Mouse (Mus musculus) yolk sac, embryonic 10.5 days (tissue): ENCODE measurements around the gene Nras.
A peak's percentile ranks its signal among the peaks of the same experiment; 100 is the strongest.

ENCODE experiments used
- DNase-seq: peaks from one replicate; pipeline ENCODE4 v3.0.0-alpha.2; 2017; ENCODE audit warnings: low spot score

The Nras gene

GRCm38 (mm10) chr3:103098662-103099061 is 40.6 kb downstream of the Nras start:
- DNase-seq: no peak

- no peak for DNase-seq
Measured at GRCm38 (mm10) chr3:103099667-103100066, 41.6 kb downstream of the Nras start.

GRCm38 (mm10) chr3:103100735-103101134 is 42.6 kb downstream of the Nras start:
- no peak for DNase-seq

GRCm38 (mm10) chr3:103101194-103101593 is 43.1 kb downstream of the Nras start:
- DNase-seq: no peak

GRCm38 (mm10) chr3:103101909-103102308 is 43.8 kb downstream of the Nras start:
- peak; percentile 7 for DNase-seq

- DNase-seq: peak; percentile 94
Measured at GRCm38 (mm10) chr3:103102454-103103390, 44.6 kb downstream of the Nras start, which contains the start of gene Dennd2c. Gene Dennd2c, plus strand, starts transcription at chr3:103102604.

GRCm38 (mm10) chr3:103107565-103108240 is 49.6 kb downstream of the Nras start:
- no peak for DNase-seq

- DNase-seq: no peak
Measured at GRCm38 (mm10) chr3:103112216-103112615, 54.1 kb downstream of the Nras start.
